Mouse (Mus musculus): ENCODE results near the gene Bach2.

GRCm38 (mm10) chr4:32584181-32584580, 345.6 kb downstream of the Bach2 start:
- TF ChIP-seq POLR2A (IDR thresholded peaks at IDR 0.05; ENCODE audit: borderline replicate concordance, extremely low read depth, low read depth, low read length) (no peak), CTCF (IDR thresholded peaks at IDR 0.05; ENCODE audit: insufficient read depth, low read length) (no peak)
